Mouse (Mus musculus) CD4-positive, CD25-positive, alpha-beta regulatory T cell, adult 2 months (primary cell): ENCODE measurements around the gene Zfhx2.

Source experiments
- DNase-seq: peaks from one replicate; pipeline ENCODE4 v3.0.0-alpha.2; 2012; ENCODE audit warnings: low read depth, low spot score

Zfhx2 gene

GRCm38 (mm10) chr14:55092011-55092577 lies at the start of gene Zfhx2:
Gene Zfhx2, minus strand, starts transcription at chr14:55092324.
- peak; percentile 94 for DNase-seq

- no peak for DNase-seq
Measured at GRCm38 (mm10) chr14:55139313-55139712, 47.2 kb upstream of the Zfhx2 start.

- no peak for DNase-seq
Measured at GRCm38 (mm10) chr14:55135676-55136075, 43.6 kb upstream of the Zfhx2 start.

- DNase-seq: no peak
Measured at GRCm38 (mm10) chr14:55126521-55126920, 34.4 kb upstream of the Zfhx2 start.

GRCm38 (mm10) chr14:55125711-55126110 lies 33.6 kb upstream of the Zfhx2 start:
- no peak for DNase-seq

- DNase-seq: no peak
Measured at GRCm38 (mm10) chr14:55122359-55122758, 30.2 kb upstream of the Zfhx2 start.

- peak; percentile 22 for DNase-seq
Measured at GRCm38 (mm10) chr14:55121947-55122346, 29.8 kb upstream of the Zfhx2 start.

- DNase-seq: peak; percentile 38
Measured at GRCm38 (mm10) chr14:55119421-55120134, 27.5 kb upstream of the Zfhx2 start.

- DNase-seq: no peak
Measured at GRCm38 (mm10) chr14:55118852-55119251, 26.7 kb upstream of the Zfhx2 start.

GRCm38 (mm10) chr14:55116425-55117200 lies 24.5 kb upstream of the Zfhx2 start, which contains the start of gene Jph4:
Gene Jph4, minus strand, starts transcription at chr14:55116935.
- DNase-seq: peak; percentile 3

- DNase-seq: peak; percentile 5
Measured at GRCm38 (mm10) chr14:55115846-55116245, 23.7 kb upstream of the Zfhx2 start.

GRCm38 (mm10) chr14:55114759-55115701 lies 22.9 kb upstream of the Zfhx2 start:
- DNase-seq: peak; percentile 61

GRCm38 (mm10) chr14:55113975-55114645 lies 22.0 kb upstream of the Zfhx2 start:
- peak; percentile 62 for DNase-seq

- peak; percentile 3 for DNase-seq
Measured at GRCm38 (mm10) chr14:55113351-55113974, 21.3 kb upstream of the Zfhx2 start.

- DNase-seq: no peak
Measured at GRCm38 (mm10) chr14:55111720-55112119, 19.6 kb upstream of the Zfhx2 start.

- no peak for DNase-seq
Measured at GRCm38 (mm10) chr14:55110076-55110475, 18.0 kb upstream of the Zfhx2 start.

GRCm38 (mm10) chr14:55109048-55109873 lies 17.1 kb upstream of the Zfhx2 start:
- DNase-seq: no peak

- no peak for DNase-seq
Measured at GRCm38 (mm10) chr14:55108202-55108870, 16.2 kb upstream of the Zfhx2 start.

- peak; percentile 4 for DNase-seq
Measured at GRCm38 (mm10) chr14:55106990-55107389, 14.9 kb upstream of the Zfhx2 start.
